Mouse (Mus musculus) G1E (cell line): ENCODE measurements around the gene Zfp637. TPM values are rescaled to one million over a fixed set of nuclear protein-coding genes. Genes with fewer than 3 reads are reported as not detected.

Source experiments
- ATAC-seq: 2 replicates; pipeline ENCODE4 v1.8.0; 2016; ENCODE audit warnings: mild to moderate bottlenecking; ENCODE audit not compliant: insufficient number of reproducible peaks, poor library complexity, low FRiP score, severe bottlenecking; ENCODE audit errors: extremely low read depth
- DNase-seq: peaks from one replicate; pipeline ENCODE4 v3.0.0; 2012; ENCODE audit warnings: low spot score
- H3K27me3 ChIP-seq: 2 replicates; pipeline ENCODE4 v1.6.1; 2012; ENCODE audit warnings: mild to moderate bottlenecking, low read length, inconsistent platforms; ENCODE audit not compliant: insufficient read depth
- H3K36me3 ChIP-seq: replicated peaks from 2 replicates; pipeline ENCODE3; 2012; ENCODE audit warnings: mild to moderate bottlenecking, inconsistent platforms
- H3K4me1 ChIP-seq: 2 replicates; pipeline ENCODE4 v1.6.1; 2012; ENCODE audit warnings: low read depth, low read length, inconsistent platforms, mixed read lengths; ENCODE audit not compliant: insufficient read depth
- H3K4me3 ChIP-seq: 2 replicates; pipeline ENCODE4 v1.5.1; 2012; ENCODE audit warnings: low read depth, mild to moderate bottlenecking, inconsistent platforms, low read length, moderate library complexity, mixed read lengths
- H3K9me3 ChIP-seq: replicated peaks from 2 replicates; pipeline ENCODE4 v1.6.1; 2012; ENCODE audit warnings: inconsistent platforms
- CTCF ChIP-seq: IDR thresholded peaks from 2 replicates; pipeline ENCODE4 v1.5.1; 2012; ENCODE audit warnings: low read depth, low read length, inconsistent platforms, mixed read lengths
- GATA1 ChIP-seq: IDR thresholded peaks from 2 replicates; pipeline ENCODE4 v1.6.1; 2012; ENCODE audit warnings: borderline replicate concordance, low read length, inconsistent platforms, mixed read lengths
- GATA2 ChIP-seq: IDR thresholded peaks from 2 replicates; pipeline ENCODE4 v1.6.1; 2012; ENCODE audit warnings: low read depth, low read length, inconsistent platforms, borderline replicate concordance
- POLR2AphosphoS5 ChIP-seq: IDR thresholded peaks from 2 replicates; pipeline ENCODE4 v1.6.1; 2012; ENCODE audit warnings: low read depth, low read length, inconsistent platforms; ENCODE audit not compliant: insufficient replicate concordance
- TAL1 ChIP-seq: conservative IDR thresholded peaks from 2 replicates; pipeline ENCODE4 v1.6.1; 2012; ENCODE audit warnings: low read depth, low read length, inconsistent platforms, mixed read lengths
- polyA plus RNA-seq: library from polyadenylated mRNA; stranded (reverse); fragments of >175 nt; gene quantifications from 2 replicates; pipeline ENCODE4 v1.2.3, GENCODE M21; 2012
- total RNA-seq, 2 experiments: library from RNA; stranded (forward) in 1 of 2; stranded (reverse) in 1 of 2; fragments of 200-1000 nt in 1 of 2; fragments of >200 nt in 1 of 2; fragmentation: Nextera tagmentation in 1 of 2; gene quantifications; 2 replicates each; pipeline ENCODE4 v1.2.3; 2014 to 2017

Gene Zfp637
- total RNA-seq (2014; fragmentation: Nextera tagmentation) (46.6 and 60.7 TPM in 2 replicates), total RNA-seq (2017) (35.7 and 41.7 TPM in 2 replicates), polyA plus RNA-seq (14.0 and 19.4 TPM in 2 replicates)

GRCm38 (mm10) chr6:117840686-117841510 is at the start of gene Zfp637:
Zfp637 (plus strand) TSS chr6:117841180.
- peaks cover 1% of the 10 kb centered on the region for H3K27me3 ChIP-seq
- H3K9me3 ChIP-seq, result no peaks in the 10 kb centered on the region
- TF ChIP-seq GATA2, result no peak
- TF ChIP-seq POLR2AphosphoS5, result no peak
- no peak for TF ChIP-seq TAL1
- no peak for TF ChIP-seq CTCF
- no peak for TF ChIP-seq GATA1
- peak; percentile 81 for DNase-seq
- peak within 1 kb of the TSS; percentile 99 for H3K4me3 ChIP-seq
- H3K36me3 ChIP-seq, result peaks cover 29% of the 10 kb centered on the region
- peak; percentile 79 for ATAC-seq
- peaks cover 47% of the 10 kb centered on the region for H3K4me1 ChIP-seq

GRCm38 (mm10) chr6:117795251-117795650 is 45.7 kb upstream of the Zfp637 start:
- DNase-seq (no peak), ATAC-seq (no peak)
- TF ChIP-seq GATA1 (no peak), CTCF (no peak), TAL1 (no peak), GATA2 (no peak), POLR2AphosphoS5 (no peak)
- no peak overlapping the region for H3K4me3 ChIP-seq
- H3K36me3 ChIP-seq, result no peaks in the 10 kb centered on the region
- H3K4me1 ChIP-seq, result no peaks in the 10 kb centered on the region
- H3K9me3 ChIP-seq, result 0 out of 2 replicates have a peak, but pooled peaks cover 5% of the 10 kb centered on the region
- no peaks in the 10 kb centered on the region for H3K27me3 ChIP-seq

- Histone ChIP-seq H3K27me3 (no peaks in the 10 kb centered on the region), H3K4me1 (no peaks in the 10 kb centered on the region), H3K9me3 (no peaks in the 10 kb centered on the region), H3K4me3 (no peak overlapping the region), H3K36me3 (no peaks in the 10 kb centered on the region)
- no peak for ATAC-seq
- no peak for TF ChIP-seq CTCF
- TF ChIP-seq GATA2, result no peak
- no peak for TF ChIP-seq POLR2AphosphoS5
- no peak for TF ChIP-seq TAL1
- no peak for TF ChIP-seq GATA1
- DNase-seq, result no peak
Measured at GRCm38 (mm10) chr6:117800824-117801223, 40.2 kb upstream of the Zfp637 start.

- ATAC-seq, result no peak
- H3K4me1 ChIP-seq, result no peaks in the 10 kb centered on the region
- H3K36me3 ChIP-seq, result no peaks in the 10 kb centered on the region
- no peaks in the 10 kb centered on the region for H3K9me3 ChIP-seq
- TF ChIP-seq GATA1, result no peak
- TF ChIP-seq POLR2AphosphoS5, result no peak
- TF ChIP-seq TAL1, result no peak
- TF ChIP-seq CTCF, result no peak
- TF ChIP-seq GATA2, result no peak
- no peak for DNase-seq
- H3K27me3 ChIP-seq, result no peaks in the 10 kb centered on the region
- no peak overlapping the region for H3K4me3 ChIP-seq
Measured at GRCm38 (mm10) chr6:117801801-117802200, 39.2 kb upstream of the Zfp637 start.

GRCm38 (mm10) chr6:117807756-117808155 is 33.2 kb upstream of the Zfp637 start:
- no peak overlapping the region for H3K4me3 ChIP-seq
- no peaks in the 10 kb centered on the region for H3K36me3 ChIP-seq
- TF ChIP-seq CTCF (no peak), GATA1 (no peak), POLR2AphosphoS5 (no peak)
- H3K27me3 ChIP-seq, result no peaks in the 10 kb centered on the region; the same call in 1 of the 2 replicates
- no peak for ATAC-seq
- no peaks in the 10 kb centered on the region for H3K4me1 ChIP-seq
- no peak for DNase-seq
- H3K9me3 ChIP-seq, result no peaks in the 10 kb centered on the region

- Histone ChIP-seq H3K27me3 (no peaks in the 10 kb centered on the region; the same call in 1 of the 2 replicates), H3K9me3 (no peaks in the 10 kb centered on the region), H3K36me3 (no peaks in the 10 kb centered on the region), H3K4me1 (no peaks in the 10 kb centered on the region), H3K4me3 (no peak overlapping the region)
- no peak for TF ChIP-seq GATA1
- TF ChIP-seq TAL1, result no peak
- no peak for TF ChIP-seq GATA2
- no peak for TF ChIP-seq CTCF
- DNase-seq (no peak), ATAC-seq (no peak)
Measured at GRCm38 (mm10) chr6:117809816-117810215, 31.2 kb upstream of the Zfp637 start.
